Mouse (Mus musculus) skeletal muscle tissue, postnatal 0 days (tissue): ENCODE measurements around the gene Alms1. TPM values are rescaled to one million over a fixed set of nuclear protein-coding genes. Genes with fewer than 3 reads are reported as not detected.

Source experiments
- microRNA-seq, 2 experiments: library from miRNA; unstranded; fragments of <30 nt; microRNA quantifications; one replicate each; pipeline ENCODE4; 2016
- polyA plus RNA-seq: library from polyadenylated mRNA; unstranded; fragments of >200 nt; fragmentation: Nextera tagmentation; extraction: Ambion mirVana; gene quantifications from 2 replicates; pipeline ENCODE4 v1.2.1, GENCODE M21; 2015

Alms1 gene
- polyA plus RNA-seq, result 0.60 and 1.0 TPM in 2 replicates

GRCm38 (mm10) chr6:85587396-85588143 is at the start of gene Alms1:
Gene Alms1 (plus strand): TSS chr6:85587531.

GRCm38 (mm10) chr6:85713105-85713504 is 125.8 kb downstream of the Alms1 start, which contains the start of gene Nat8f7:
Gene Nat8f7 (minus strand): TSS chr6:85713205.

Small RNA genes within 50 kb of the gene (microRNA-seq; reads per million reads assigned to microRNA genes)
- gene Gm27317, result 0 reads per million in 2 experiments

Other genes starting within 250 kb of the Alms1 start
- 20.0 and 20.7 TPM in 2 replicates for gene Rab11fip5, start 212.9 kb upstream of the Alms1 start, polyA plus RNA-seq
- gene Noto, start 163.6 kb upstream of the Alms1 start, polyA plus RNA-seq, result not detected in 2 replicates
- gene Smyd5, start 155.5 kb upstream of the Alms1 start, polyA plus RNA-seq, result 18.3 and 20.7 TPM in 2 replicates
- gene Cct7, start 136.0 kb upstream of the Alms1 start, polyA plus RNA-seq, result 243 and 247 TPM in 2 replicates
- gene Pradc1, start 135.6 kb upstream of the Alms1 start, polyA plus RNA-seq, result 41.4 and 53.6 TPM in 2 replicates
- 0.03 TPM in 1 of 2 replicates, not detected in the other for gene Fbxo41, start 84.5 kb upstream of the Alms1 start, polyA plus RNA-seq
- not detected in 2 replicates for gene Egr4, start 73.9 kb upstream of the Alms1 start, polyA plus RNA-seq
- 0.07 TPM in 1 of 2 replicates, not detected in the other for gene Nat8f7, start 125.7 kb downstream of the Alms1 start, polyA plus RNA-seq
- not detected in 2 replicates for gene Nat8f3, start 178.2 kb downstream of the Alms1 start, polyA plus RNA-seq
- not detected in 2 replicates for gene Nat8f6, start 233.4 kb downstream of the Alms1 start, polyA plus RNA-seq
- not detected in 2 replicates for gene Nat8f5, start 233.4 kb downstream of the Alms1 start, polyA plus RNA-seq
- 0.16 TPM in 1 of 2 replicates, not detected in the other for gene Nat8, start 244.6 kb downstream of the Alms1 start, polyA plus RNA-seq